Mouse (Mus musculus): ENCODE measurements around the gene Ccdc63.

GRCm38 (mm10) chr5:122189115-122189514 lies 48.5 kb upstream of the Ccdc63 start:
- TF ChIP-seq CTCF (IDR thresholded peaks at IDR 0.05; ENCODE audit: extremely low read depth, insufficient read depth, low read length) = no peak
- no peak for TF ChIP-seq POLR2A (IDR thresholded peaks at IDR 0.05; ENCODE audit: extremely low read depth, insufficient read depth, low read length)
